Mouse (Mus musculus): ENCODE results near the gene Rfx8. TPM values are rescaled to one million over a fixed set of nuclear protein-coding genes. Genes with fewer than 3 reads are reported as not detected.

The Rfx8 gene
- polyA plus RNA-seq, 1 experiment = 0.22 TPM

- no peak for DNase-seq (ENCODE audit: low read depth)
- TF ChIP-seq POLR2A (IDR thresholded peaks at IDR 0.05; ENCODE audit: borderline replicate concordance, extremely low read depth, insufficient read depth, insufficient read length, poor library complexity, severe bottlenecking) = no peak
- no peak for TF ChIP-seq CTCF (IDR thresholded peaks at IDR 0.05; ENCODE audit: borderline replicate concordance, extremely low read depth, insufficient read depth, insufficient read length)
Observed at GRCm38 (mm10) chr1:39637139-39637538, 83.7 kb downstream of the Rfx8 start.

- TF ChIP-seq CTCF (IDR thresholded peaks at IDR 0.05; ENCODE audit: borderline replicate concordance, extremely low read depth, insufficient read depth, insufficient read length) (no peak), POLR2A (IDR thresholded peaks at IDR 0.05; ENCODE audit: borderline replicate concordance, extremely low read depth, insufficient read depth, insufficient read length, poor library complexity, severe bottlenecking) (no peak)
- DNase-seq (ENCODE audit: low read depth) = peak; percentile 22
Observed at GRCm38 (mm10) chr1:39636660-39637059, 84.1 kb downstream of the Rfx8 start.

- no peak for TF ChIP-seq CTCF (IDR thresholded peaks at IDR 0.05; ENCODE audit: borderline replicate concordance, extremely low read depth, insufficient read depth, insufficient read length)
- DNase-seq (ENCODE audit: low read depth) = no peak
Observed at GRCm38 (mm10) chr1:39636196-39636595, 84.6 kb downstream of the Rfx8 start.

GRCm38 (mm10) chr1:39628606-39629005 lies 92.2 kb downstream of the Rfx8 start:
- no peak for TF ChIP-seq POLR2A (IDR thresholded peaks at IDR 0.05; ENCODE audit: borderline replicate concordance, extremely low read depth, insufficient read depth, insufficient read length, poor library complexity, severe bottlenecking)
- TF ChIP-seq CTCF (IDR thresholded peaks at IDR 0.05; ENCODE audit: borderline replicate concordance, extremely low read depth, insufficient read depth, insufficient read length) = no peak
- DNase-seq (ENCODE audit: low read depth) = no peak

GRCm38 (mm10) chr1:39625491-39625890 lies 95.3 kb downstream of the Rfx8 start:
- no peak for DNase-seq (ENCODE audit: low read depth)
- TF ChIP-seq POLR2A (IDR thresholded peaks at IDR 0.05; ENCODE audit: borderline replicate concordance, extremely low read depth, insufficient read depth, insufficient read length, poor library complexity, severe bottlenecking) (no peak), CTCF (IDR thresholded peaks at IDR 0.05; ENCODE audit: borderline replicate concordance, extremely low read depth, insufficient read depth, insufficient read length) (no peak)

GRCm38 (mm10) chr1:39623729-39624128 lies 97.1 kb downstream of the Rfx8 start:
- DNase-seq (ENCODE audit: low read depth) = no peak
- TF ChIP-seq CTCF (IDR thresholded peaks at IDR 0.05; ENCODE audit: borderline replicate concordance, extremely low read depth, insufficient read depth, insufficient read length) (no peak), POLR2A (IDR thresholded peaks at IDR 0.05; ENCODE audit: borderline replicate concordance, extremely low read depth, insufficient read depth, insufficient read length, poor library complexity, severe bottlenecking) (no peak)

GRCm38 (mm10) chr1:39623106-39623505 lies 97.7 kb downstream of the Rfx8 start:
- TF ChIP-seq CTCF (IDR thresholded peaks at IDR 0.05; ENCODE audit: borderline replicate concordance, extremely low read depth, insufficient read depth, insufficient read length) (no peak), POLR2A (IDR thresholded peaks at IDR 0.05; ENCODE audit: borderline replicate concordance, extremely low read depth, insufficient read depth, insufficient read length, poor library complexity, severe bottlenecking) (no peak)
- DNase-seq (ENCODE audit: low read depth) = no peak

- TF ChIP-seq CTCF (IDR thresholded peaks at IDR 0.05; ENCODE audit: borderline replicate concordance, extremely low read depth, insufficient read depth, insufficient read length) (no peak), POLR2A (IDR thresholded peaks at IDR 0.05; ENCODE audit: borderline replicate concordance, extremely low read depth, insufficient read depth, insufficient read length, poor library complexity, severe bottlenecking) (no peak)
- DNase-seq (ENCODE audit: low read depth) = no peak
Observed at GRCm38 (mm10) chr1:39618524-39618923, 102.3 kb downstream of the Rfx8 start.

- no peak for TF ChIP-seq CTCF (IDR thresholded peaks at IDR 0.05; ENCODE audit: borderline replicate concordance, extremely low read depth, insufficient read depth, insufficient read length)
- TF ChIP-seq POLR2A (IDR thresholded peaks at IDR 0.05; ENCODE audit: borderline replicate concordance, extremely low read depth, insufficient read depth, insufficient read length, poor library complexity, severe bottlenecking) = no peak
- no peak for DNase-seq (ENCODE audit: low read depth)
Observed at GRCm38 (mm10) chr1:39615526-39615925, 105.3 kb downstream of the Rfx8 start.

Other genes with a start within 250 kb of the Rfx8 start
- 12.6 and 12.8 TPM in 2 replicates for gene Tbc1d8, start 242.2 kb downstream of the Rfx8 start, polyA plus RNA-seq (2012; rRNA removed)
- 23.5 and 27.7 TPM in 2 replicates for gene Cnot11, start 186.0 kb downstream of the Rfx8 start, polyA plus RNA-seq (2012; rRNA removed)
- gene Rnf149, start 143.6 kb downstream of the Rfx8 start, polyA plus RNA-seq (2012; rRNA removed) = 21.9 and 24.4 TPM in 2 replicates
- 1.4 and 4.7 TPM in 2 replicates for gene Creg2, start 69.5 kb downstream of the Rfx8 start, polyA plus RNA-seq (2012; rRNA removed)
- not detected in 2 replicates for gene Gm3646, start 84.3 kb upstream of the Rfx8 start, polyA plus RNA-seq (2012; rRNA removed)
- 358 and 424 TPM in 2 replicates for gene Map4k4, start 179.9 kb upstream of the Rfx8 start, polyA plus RNA-seq (2012; rRNA removed)

Data from brain, embryonic 14.5 days (tissue).